Mouse (Mus musculus) granulocyte monocyte progenitor cell, adult 5-6 weeks (primary cell): ENCODE data around the gene Pacs2. TPM values are rescaled to one million over a fixed set of nuclear protein-coding genes. Genes with fewer than 3 reads are reported as not detected.

Source experiments
- ATAC-seq: replicated peaks from 2 replicates; pipeline ENCODE4 v1.8.0; 2016; ENCODE audit warnings: mild to moderate bottlenecking, moderate TSS enrichment, inconsistent platforms; ENCODE audit not compliant: poor library complexity, severe bottlenecking
- total RNA-seq, 2 experiments: library from RNA; stranded (forward) in 1 of 2; stranded (reverse) in 1 of 2; fragments of 200-712, 200-1000 nt in 1 of 2; fragments of >200 nt in 1 of 2; fragmentation: Nextera tagmentation in 1 of 2; gene quantifications; 2 replicates each; pipeline ENCODE4 v1.2.3; 2014 to 2017

Pacs2 gene
- total RNA-seq, 2 experiments from 2014 or later, result 6.9 to 23.7 TPM

DNA sequence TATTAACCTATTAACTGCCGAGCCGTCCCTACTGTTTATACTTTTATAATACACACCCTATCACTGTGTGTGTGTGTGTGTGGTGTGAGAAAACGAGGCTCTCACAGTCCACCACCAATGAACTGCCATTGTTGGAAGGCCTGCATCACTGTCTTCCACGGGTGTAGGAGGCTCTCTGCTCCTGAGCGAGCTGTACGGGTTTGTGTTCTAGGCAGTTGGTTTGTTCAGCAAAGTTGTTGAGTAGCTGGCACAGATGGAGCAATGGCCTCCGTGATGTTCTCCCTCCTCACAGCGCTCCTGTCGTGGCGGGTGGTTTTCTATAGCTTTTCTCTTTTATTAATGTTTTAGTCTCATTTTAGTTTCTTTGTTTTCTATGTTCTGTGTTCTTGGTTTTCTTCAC lies 95.5 kb downstream of the Pacs2 start:
- ATAC-seq, result no peak

DNA sequence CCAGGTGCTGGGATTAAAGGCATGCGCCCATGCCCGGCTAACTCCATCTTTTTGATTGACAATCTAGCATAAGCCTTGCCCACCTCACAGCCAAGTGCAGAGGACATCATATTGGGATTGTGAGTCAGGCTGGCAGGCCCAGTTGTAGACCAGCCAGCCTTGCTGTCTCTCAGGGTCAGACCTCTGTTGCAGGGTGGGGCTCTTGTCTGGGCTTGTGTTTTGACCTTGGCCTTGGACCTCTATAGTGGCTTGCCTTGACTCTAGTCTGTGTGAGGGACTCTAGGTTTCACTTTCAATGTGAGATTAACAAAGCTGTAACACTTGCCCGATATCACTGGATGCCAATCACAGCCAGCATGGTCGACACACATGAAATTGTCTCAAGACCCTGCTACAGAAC lies 99.8 kb downstream of the Pacs2 start:
- ATAC-seq, result no peak

DNA sequence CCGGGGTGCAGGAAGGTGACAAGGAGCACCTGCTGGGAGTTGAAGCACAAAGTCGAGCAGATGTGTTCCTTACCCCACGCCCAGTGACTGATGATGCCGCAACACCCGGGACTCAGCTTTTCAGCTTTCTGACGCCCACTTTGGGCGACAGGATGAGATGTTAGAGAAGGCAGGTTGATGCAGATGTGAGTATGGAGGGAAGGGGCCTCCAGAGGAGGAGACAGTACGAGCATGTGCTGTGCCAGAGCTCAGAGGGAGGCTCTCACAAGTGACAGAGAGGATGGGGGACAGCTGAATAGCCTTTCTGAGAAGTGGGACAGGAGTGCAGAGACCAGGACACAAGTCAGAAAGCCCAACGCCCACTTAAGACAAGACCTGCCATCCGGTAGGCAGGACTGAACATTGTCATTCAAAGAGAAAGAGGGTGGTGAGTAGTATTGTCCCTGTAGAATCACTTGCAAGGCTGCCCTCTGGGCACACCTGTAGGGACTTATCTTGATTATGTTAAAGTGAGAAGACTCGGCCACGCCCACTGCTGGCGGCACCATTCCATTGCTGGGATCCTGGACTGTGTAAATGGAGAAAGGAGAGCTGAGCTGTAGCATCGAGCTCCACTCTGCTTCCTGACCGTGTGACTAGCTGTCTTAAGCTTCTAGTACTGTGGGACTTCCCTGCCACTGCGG lies 100.7 kb downstream of the Pacs2 start:
- no peak for ATAC-seq

DNA sequence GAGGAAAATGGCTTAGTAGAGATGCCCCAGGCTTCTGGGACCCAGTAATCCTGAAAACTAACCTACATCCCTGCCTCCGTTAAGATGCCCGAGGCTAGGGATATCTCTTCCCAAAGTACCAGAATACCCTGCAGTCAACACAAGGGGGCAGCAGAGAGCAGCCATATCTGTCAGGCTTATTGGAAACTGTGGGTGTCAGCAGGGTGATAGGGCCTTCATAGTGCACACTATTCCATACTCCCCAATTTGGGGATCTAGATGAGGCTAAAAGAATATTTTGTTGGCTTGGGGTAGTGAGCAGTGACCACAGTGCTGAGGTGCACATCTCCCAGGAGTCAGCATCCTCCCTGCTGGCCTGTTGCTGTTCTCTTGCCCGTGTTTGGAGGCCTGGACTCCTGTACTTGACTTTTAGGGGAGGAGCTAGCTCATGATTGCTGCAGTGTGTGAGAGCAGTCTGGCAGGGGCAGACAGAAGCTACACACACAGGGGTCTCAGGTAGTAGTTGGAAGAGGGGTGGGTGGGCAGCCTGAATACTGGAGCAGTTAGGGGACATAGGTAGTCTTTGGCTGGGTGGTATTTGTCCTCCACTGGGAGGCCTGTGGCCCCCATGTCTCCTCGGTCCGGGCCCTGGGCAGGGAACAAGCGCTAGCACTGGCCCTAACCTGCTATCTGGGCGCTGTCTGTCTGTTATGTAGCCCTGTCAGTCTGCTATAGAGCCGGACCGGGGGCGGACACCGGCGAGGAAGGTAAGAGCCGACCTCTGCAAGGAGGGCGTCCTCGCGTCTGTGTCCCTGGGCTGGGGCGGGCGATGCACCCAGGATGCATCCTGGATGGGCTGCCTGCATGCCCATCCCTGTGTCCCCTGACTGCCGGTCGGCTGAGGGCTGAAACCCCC lies 105.5 kb downstream of the Pacs2 start:
- peak; percentile 77 for ATAC-seq

Other genes with a start within 250 kb of the Pacs2 start
- not detected in 2 replicates for gene Ahnak2, start 211.9 kb upstream of the Pacs2 start, total RNA-seq (2014; fragmentation: Nextera tagmentation)
- gene Ahnak2, start 211.9 kb upstream of the Pacs2 start, total RNA-seq (2017), result not detected in 2 replicates
- 1.7 and 2.4 TPM in 2 replicates for gene Clba1, start 205.6 kb upstream of the Pacs2 start, total RNA-seq (2014; fragmentation: Nextera tagmentation)
- gene Clba1, start 205.6 kb upstream of the Pacs2 start, total RNA-seq (2017), result 0.30 and 1.2 TPM in 2 replicates
- gene Cdca4, start 185.1 kb upstream of the Pacs2 start, total RNA-seq (2014; fragmentation: Nextera tagmentation), result 65.6 and 66.5 TPM in 2 replicates
- 61.9 and 64.3 TPM in 2 replicates for gene Cdca4, start 185.1 kb upstream of the Pacs2 start, total RNA-seq (2017)
- gene Gpr132, start 146.3 kb upstream of the Pacs2 start, total RNA-seq (2014; fragmentation: Nextera tagmentation), result 10.4 and 20.5 TPM in 2 replicates
- gene Gpr132, start 146.3 kb upstream of the Pacs2 start, total RNA-seq (2017), result 5.8 and 6.2 TPM in 2 replicates
- gene Jag2, start 84.7 kb upstream of the Pacs2 start, total RNA-seq (2014; fragmentation: Nextera tagmentation), result 0.95 and 1.0 TPM in 2 replicates
- 0.22 and 1.4 TPM in 2 replicates for gene Jag2, start 84.7 kb upstream of the Pacs2 start, total RNA-seq (2017)
- 15.9 and 33.3 TPM in 2 replicates for gene Nudt14, start 72.4 kb upstream of the Pacs2 start, total RNA-seq (2014; fragmentation: Nextera tagmentation)
- 16.6 and 25.4 TPM in 2 replicates for gene Nudt14, start 72.4 kb upstream of the Pacs2 start, total RNA-seq (2017)
- gene Btbd6, start 38.0 kb upstream of the Pacs2 start, total RNA-seq (2014; fragmentation: Nextera tagmentation), result 2.4 and 10.5 TPM in 2 replicates
- gene Btbd6, start 38.0 kb upstream of the Pacs2 start, total RNA-seq (2017), result 3.3 and 6.8 TPM in 2 replicates
- gene Brf1, start 13.8 kb upstream of the Pacs2 start, total RNA-seq (2014; fragmentation: Nextera tagmentation), result 38.7 and 42.6 TPM in 2 replicates
- 28.1 and 41.3 TPM in 2 replicates for gene Brf1, start 13.8 kb upstream of the Pacs2 start, total RNA-seq (2017)
- gene Tex22, start 60.0 kb downstream of the Pacs2 start, total RNA-seq (2014; fragmentation: Nextera tagmentation), result not detected in 2 replicates
- gene Tex22, start 60.0 kb downstream of the Pacs2 start, total RNA-seq (2017), result not detected in 2 replicates
- 73.6 and 85.1 TPM in 2 replicates for gene Mta1, start 83.8 kb downstream of the Pacs2 start, total RNA-seq (2014; fragmentation: Nextera tagmentation)
- gene Mta1, start 83.8 kb downstream of the Pacs2 start, total RNA-seq (2017), result 21.0 and 27.6 TPM in 2 replicates
- not detected in 2 replicates for gene Crip2, start 125.7 kb downstream of the Pacs2 start, total RNA-seq (2014; fragmentation: Nextera tagmentation)
- gene Crip2, start 125.7 kb downstream of the Pacs2 start, total RNA-seq (2017), result 0.46 TPM in 1 of 2 replicates, not detected in the other
- 161 and 242 TPM in 2 replicates for gene Crip1, start 131.8 kb downstream of the Pacs2 start, total RNA-seq (2014; fragmentation: Nextera tagmentation)
- gene Crip1, start 131.8 kb downstream of the Pacs2 start, total RNA-seq (2017), result 84.6 and 103 TPM in 2 replicates
- 6.5 and 11.1 TPM in 2 replicates for gene Tedc1, start 141.9 kb downstream of the Pacs2 start, total RNA-seq (2014; fragmentation: Nextera tagmentation)
- 6.1 and 22.6 TPM in 2 replicates for gene Tedc1, start 141.9 kb downstream of the Pacs2 start, total RNA-seq (2017)
- 0.17 TPM in 1 of 2 replicates, not detected in the other for gene Tmem121, start 171.4 kb downstream of the Pacs2 start, total RNA-seq (2014; fragmentation: Nextera tagmentation)
- gene Tmem121, start 171.4 kb downstream of the Pacs2 start, total RNA-seq (2017), result not detected in 2 replicates